Mouse (Mus musculus) bone marrow macrophage, adult 2 months (primary cell): ENCODE measurements around the gene Gnai3.

Experiments
- CTCF ChIP-seq: IDR thresholded peaks from 2 replicates; pipeline ENCODE4 v1.5.1; 2012; ENCODE audit warnings: low read depth, mild to moderate bottlenecking, low read length, moderate library complexity
- POLR2A ChIP-seq: IDR thresholded peaks from 2 replicates; pipeline ENCODE4 v1.6.1; 2012; ENCODE audit warnings: mild to moderate bottlenecking, low read depth, low read length, borderline replicate concordance

DNA sequence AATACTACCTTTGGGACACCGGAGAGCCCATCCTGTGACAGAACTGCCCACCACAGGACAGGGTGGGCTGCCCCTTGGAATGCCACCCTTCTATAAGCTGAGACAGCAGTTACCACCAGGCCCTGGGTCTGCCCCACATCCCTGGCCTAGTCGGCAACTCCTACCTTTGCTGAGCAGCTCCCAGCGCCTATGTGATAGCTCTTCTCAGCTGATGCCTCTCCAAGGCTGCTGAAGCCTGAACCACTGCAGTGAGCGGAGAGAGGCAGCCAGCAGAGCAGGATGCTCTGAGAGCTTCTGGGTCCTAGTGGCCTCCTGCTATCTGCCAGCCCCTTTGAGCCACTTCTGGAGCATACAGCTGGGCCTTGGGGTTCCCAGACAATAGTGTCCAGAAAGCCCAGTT lies 8.7 kb upstream of the Gnai3 start, which contains the start of gene Gpr61:
- TF ChIP-seq CTCF (no peak), POLR2A (no peak)
